Mouse (Mus musculus): ENCODE results near the gene Zfp189.
"Not testable (repeated sequence)": the region's sequence is repeated elsewhere in the genome, so short reads cannot be mapped to it uniquely, and the experiment has no call there.

Zfp189 gene

GRCm38 (mm10) chr4:49520572-49521340 lies at the start of gene Zfp189, which contains the start of gene Mrpl50:
Gene Zfp189, plus strand, starts transcription at chr4:49521176.
Gene Mrpl50, minus strand, starts transcription at chr4:49521093.
- DNase-seq, result peak; percentile 88

DNA sequence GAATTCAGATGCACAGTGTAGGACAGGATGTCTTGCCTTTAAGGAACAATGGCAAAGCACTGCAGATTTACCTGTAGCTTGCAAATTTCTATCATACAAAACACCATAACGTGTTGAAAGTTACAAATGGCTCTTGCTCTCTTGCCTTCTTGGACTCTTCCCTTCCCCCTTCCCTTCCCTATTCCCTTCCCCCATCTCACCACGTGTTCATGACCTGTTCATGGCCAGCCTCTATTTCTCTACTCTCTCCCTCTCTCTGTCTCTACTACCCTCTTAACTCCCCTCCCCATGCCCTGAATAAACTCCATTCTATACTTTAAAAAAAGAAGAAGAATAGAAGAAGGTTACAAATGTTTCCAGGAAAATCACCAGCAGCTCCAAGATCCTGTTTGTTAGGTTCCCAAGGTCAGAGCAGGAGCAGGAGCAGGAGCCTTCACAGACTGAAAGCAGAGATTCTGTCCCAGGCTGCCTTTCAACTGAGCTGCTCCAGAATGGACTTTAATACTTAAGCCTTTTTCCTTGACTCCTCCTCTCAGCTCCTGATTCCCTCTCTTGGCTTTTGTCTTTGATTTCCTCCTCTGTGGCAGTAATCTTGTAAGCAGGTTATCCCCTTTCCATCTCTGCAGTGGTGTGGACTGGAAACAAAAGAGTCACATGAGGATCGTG lies 47.4 kb upstream of the Zfp189 start, which contains the start of gene Acnat1:
TSS of gene Acnat1 (minus strand) at position 478 of the 666 bp plus-strand sequence.
- DNase-seq, result no peak

- no peak for DNase-seq
Measured at GRCm38 (mm10) chr4:49474583-49474982, 46.4 kb upstream of the Zfp189 start.

DNA sequence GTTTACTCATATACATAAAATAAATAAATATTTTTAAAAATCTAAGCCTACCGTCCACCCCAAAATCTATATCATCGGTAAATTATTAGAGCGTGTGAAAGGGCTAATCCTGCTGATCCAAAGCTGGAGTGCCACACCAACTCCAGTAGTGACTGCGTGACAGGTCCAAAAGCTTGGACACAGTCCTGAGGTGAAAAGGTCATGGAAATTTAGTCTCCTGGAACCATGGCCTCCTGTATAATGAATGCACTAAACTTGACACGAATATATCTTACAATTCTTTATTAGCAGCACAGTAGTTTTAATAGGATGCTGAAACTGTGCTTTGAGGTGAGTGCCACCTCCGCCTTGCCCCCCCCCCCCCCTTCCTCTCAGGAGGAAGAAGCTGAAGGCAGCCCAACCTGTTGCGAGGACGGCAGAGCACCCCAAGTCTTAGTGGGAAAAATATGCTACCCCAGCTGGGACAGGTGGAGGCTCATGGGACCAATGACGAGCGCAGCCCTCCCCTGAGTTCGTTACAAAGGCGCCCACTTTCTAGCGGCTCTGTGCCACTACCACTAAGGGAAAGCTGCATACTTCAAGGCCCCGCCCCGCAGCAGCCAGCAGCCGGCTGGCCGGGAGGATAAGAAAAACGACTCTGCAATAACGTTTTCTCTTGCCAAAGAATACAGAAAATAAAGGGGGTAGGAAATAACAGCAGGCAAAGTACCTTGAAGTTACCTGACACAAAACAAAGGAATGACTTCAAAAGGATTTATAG lies 42.7 kb upstream of the Zfp189 start:
- peak; percentile 76 for DNase-seq

GRCm38 (mm10) chr4:49479035-49479434 lies 41.9 kb upstream of the Zfp189 start:
- DNase-seq, result not testable (repeated sequence)

DNA sequence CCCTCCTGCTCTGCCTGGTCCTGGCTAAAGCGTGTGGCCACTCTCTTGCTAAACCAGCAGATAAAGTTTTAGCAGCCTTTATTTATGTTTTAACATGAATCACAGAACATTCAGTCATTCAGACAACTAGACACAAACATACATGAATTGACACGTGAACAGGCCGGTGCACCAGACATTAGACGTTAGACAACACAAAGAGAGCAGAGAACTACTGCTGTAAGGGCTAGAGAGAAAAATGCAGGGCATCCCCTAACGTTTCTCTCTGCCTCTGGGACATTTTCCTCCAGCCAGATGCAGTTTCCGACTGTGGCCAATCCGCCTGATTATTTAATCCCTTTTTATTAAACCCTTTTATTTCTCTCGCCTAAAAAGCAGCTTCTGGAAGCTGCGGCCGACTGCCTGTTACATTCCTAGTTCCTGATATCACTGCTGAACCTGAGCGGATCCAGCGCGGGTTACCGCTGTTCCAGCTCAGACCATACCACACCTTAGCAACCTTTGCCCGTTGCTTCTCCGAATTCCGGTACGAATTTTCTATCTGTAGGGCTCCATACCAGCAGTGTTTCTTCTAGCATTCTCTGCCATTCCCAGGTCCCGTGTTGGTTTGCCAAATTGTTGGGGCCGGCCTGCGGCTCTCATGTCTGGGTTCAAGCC lies 40.7 kb upstream of the Zfp189 start:
- peak; percentile 21 for DNase-seq

DNA sequence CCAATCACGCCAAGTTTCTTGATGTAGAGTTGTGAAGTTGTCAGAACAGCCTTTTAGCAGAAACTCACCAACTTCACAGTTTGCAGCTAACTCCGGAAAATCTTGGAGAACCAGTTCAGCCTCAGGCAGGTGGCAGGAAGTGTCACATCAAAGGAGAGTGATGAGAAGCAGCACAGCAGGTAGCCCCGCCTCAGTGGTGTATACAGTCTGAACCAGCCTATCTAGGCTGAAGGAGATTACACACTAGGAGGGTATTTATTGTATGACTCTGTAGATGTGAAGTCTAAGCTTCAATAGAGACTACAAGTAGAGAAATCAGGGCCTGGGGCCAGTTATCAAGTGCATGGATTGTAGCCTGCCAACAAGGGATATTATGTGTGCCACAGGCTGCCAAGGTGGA lies 40.1 kb upstream of the Zfp189 start:
- peak; percentile 54 for DNase-seq

DNA sequence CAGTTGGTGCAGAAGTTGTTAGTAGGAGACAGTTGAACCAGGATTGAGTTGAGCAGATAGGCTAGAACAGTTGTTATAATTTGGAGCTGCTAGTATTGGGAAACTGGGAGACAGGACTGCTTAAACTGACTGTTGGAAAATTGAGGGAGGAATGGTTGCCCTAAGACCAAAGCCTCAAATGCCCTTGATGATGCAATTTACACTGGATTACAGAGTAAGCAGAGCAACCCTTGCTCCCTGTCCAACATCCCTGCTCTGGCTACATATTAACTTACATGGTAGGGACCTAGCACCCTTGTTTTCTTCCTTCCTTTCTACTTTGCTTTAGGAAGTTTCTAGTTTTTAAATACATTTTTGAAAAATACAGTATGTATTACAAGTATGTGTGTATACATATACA lies 35.5 kb upstream of the Zfp189 start:
- no peak for DNase-seq

- DNase-seq, result not testable (repeated sequence)
Measured at GRCm38 (mm10) chr4:49485934-49486650, 34.9 kb upstream of the Zfp189 start.

GRCm38 (mm10) chr4:49503563-49503962 lies 17.4 kb upstream of the Zfp189 start:
- DNase-seq, result no peak

DNA sequence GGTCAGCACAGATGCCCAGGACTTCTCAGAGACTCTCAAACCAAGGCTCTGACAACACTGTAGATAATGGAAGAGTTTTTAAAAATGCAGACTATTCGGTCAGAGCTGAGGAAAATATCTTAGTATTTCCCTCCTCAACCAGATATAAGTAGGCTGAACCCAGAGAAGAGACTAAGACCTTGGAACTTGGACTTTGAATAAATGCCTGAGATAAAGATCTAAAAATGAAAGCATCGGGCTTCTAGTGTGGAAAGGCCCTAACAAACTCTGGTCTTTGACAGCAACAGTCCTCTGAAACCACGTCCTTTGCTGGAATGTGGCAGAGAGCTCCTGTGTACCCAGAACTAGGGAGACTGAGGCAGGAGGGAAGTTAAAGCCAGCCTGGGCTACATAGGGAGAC lies 14.6 kb upstream of the Zfp189 start, which contains the start of gene Baat:
TSS of gene Baat (minus strand) at position 172 of the 400 bp plus-strand sequence.
- DNase-seq, result no peak

- DNase-seq, result no peak
Measured at GRCm38 (mm10) chr4:49509183-49509582, 11.8 kb upstream of the Zfp189 start.

GRCm38 (mm10) chr4:49510236-49510835 lies 10.6 kb upstream of the Zfp189 start:
- DNase-seq, result not testable (repeated sequence)

- no peak for DNase-seq
Measured at GRCm38 (mm10) chr4:49512636-49513035, 8.3 kb upstream of the Zfp189 start.

- no peak for DNase-seq
Measured at GRCm38 (mm10) chr4:49514441-49514840, 6.5 kb upstream of the Zfp189 start.

- DNase-seq, result peak; percentile 13
Measured at GRCm38 (mm10) chr4:49519476-49519875, 1.5 kb upstream of the Zfp189 start.

DNA sequence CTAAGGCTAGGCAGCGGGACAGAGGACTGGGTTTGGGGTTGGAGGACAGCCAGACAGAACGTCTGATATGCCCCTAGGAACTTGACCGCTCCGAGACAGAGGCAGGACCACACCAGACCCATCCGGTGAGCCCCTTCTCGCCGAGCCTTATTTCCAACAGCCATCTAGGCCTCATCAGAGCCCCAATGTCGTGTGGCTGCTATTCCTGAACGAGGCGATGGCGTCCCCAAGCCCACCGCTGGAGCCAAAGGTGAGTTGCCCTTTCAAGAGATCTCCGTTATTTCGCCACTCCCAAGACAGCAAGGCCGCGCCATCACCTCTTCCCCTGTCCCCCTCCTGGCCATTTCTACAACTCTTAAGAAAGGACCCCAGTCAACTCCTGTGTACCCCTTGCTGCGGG lies 370 bp downstream of the Zfp189 start:
- no peak for DNase-seq

DNA sequence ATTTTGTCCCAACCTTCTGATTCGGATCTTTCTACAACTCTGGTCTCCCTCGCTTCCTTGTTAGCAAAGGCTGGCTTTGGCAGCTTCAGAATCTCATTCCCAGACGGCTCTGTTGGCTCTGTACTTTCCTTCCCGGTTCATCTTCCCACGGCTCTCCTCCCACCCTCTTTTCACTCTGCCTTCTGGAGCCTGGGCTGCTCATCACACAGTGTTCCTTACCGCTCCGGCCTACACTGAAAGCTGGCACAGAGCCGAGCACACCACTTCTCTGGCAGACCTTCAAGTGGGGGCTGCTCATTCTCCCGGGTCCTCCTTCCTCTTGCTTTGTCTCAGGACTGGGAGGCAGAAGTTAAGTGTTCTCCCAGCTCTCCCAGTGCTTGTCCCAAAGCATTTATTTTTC lies 1.6 kb downstream of the Zfp189 start:
- DNase-seq, result peak; percentile 6

DNA sequence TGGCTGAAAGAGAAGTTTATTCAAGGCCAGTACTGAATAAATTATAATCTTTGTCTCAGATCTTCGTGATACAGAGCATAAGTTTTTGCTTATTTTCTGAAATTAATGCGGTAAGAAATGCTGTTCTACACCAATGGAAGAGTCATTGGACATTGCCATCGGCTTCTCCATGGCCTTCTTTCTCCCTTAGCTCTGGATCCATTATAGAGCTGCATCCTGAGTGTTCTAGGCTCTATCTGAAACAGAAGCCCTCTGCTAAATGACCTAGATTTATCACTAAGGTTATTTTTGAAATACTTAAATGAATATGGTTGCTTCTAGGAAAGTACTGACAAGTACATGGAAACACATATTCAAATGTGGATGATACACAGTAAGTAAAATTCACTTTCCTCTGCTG lies 14.1 kb downstream of the Zfp189 start:
- no peak for DNase-seq

GRCm38 (mm10) chr4:49535675-49536294 lies 14.8 kb downstream of the Zfp189 start:
- DNase-seq, result no peak

DNA sequence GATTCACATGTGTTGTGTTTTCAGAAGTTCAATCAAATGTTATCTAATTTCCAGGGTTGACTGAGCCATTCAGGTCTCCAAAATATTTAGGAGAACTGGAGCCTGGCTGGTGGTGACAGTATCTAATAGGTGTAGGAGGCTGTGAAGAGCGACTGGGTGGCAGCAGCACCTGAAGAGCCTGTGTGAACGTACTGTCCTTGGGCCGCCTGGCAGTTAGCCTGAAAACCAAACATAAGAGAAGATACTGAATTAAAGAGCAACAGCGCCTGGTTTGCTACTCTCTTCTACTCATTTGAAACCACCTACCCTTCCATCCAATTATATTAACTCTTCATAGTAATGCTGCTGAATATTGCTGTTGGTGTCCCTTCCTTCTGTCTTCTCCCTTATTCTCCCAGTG lies 15.7 kb downstream of the Zfp189 start:
- no peak for DNase-seq

Data from thymus, postnatal 4 days (tissue).